Comparison of ENCODE assay signal across 8 mouse cellular contexts in genomic region chr1:57436954-57437353, GRCm38 (mm10). TPM values are rescaled to one million over a fixed set of nuclear protein-coding genes. Genes with fewer than 3 reads are reported as not detected.
DNase-seq lines count a peak whose midpoint lies in the region; ATAC-seq lines count a peak whose summit lies in the region.

No protein-coding gene starts in this region.

- intact Hi-C loops in left cerebral cortex, postnatal 10 days (cut with DNase I): no loop called here
- intact Hi-C loops in heart, postnatal 14 days (cut with DNase I): loop anchor here (5.0 kb wide), 1 partner anchor 60 kb away; no protein-coding TSS in a partner anchor

- H3K4me3 ChIP-seq in embryonic facial prominence, embryonic 12.5 days: peak overlapping the region; percentile 6; the same call in 1 of the 2 replicates
- no peak overlapping the region for H3K4me3 ChIP-seq in liver, embryonic 11.5 days (ENCODE audit: low read depth, low read length)
- H3K4me3 ChIP-seq in stomach, embryonic 14.5 days (ENCODE audit: low read depth, low read length): peak overlapping the region; percentile 15

- H3K36me3 ChIP-seq in embryonic facial prominence, embryonic 12.5 days: no peaks in the 10 kb centered on the region
- H3K36me3 ChIP-seq in liver, embryonic 11.5 days (ENCODE audit: control insufficient read depth, insufficient read depth, low read length): no peaks in the 10 kb centered on the region
- H3K36me3 ChIP-seq in stomach, embryonic 14.5 days (ENCODE audit: control insufficient read depth, insufficient read depth, low read length): no peaks in the 10 kb centered on the region

- peak; percentile 76; the same call in 1 of the 2 replicates for ATAC-seq in embryonic facial prominence, embryonic 12.5 days (ENCODE audit: insufficient number of reproducible peaks, insufficient read depth, low FRiP score, low TSS enrichment)
- ATAC-seq in liver, embryonic 11.5 days (replicated peaks; ENCODE audit: low FRiP score): no peak
- no peak; the same call in 1 of the 2 replicates for ATAC-seq in stomach, embryonic 14.5 days (ENCODE audit: insufficient number of reproducible peaks, insufficient read depth, low FRiP score, low read depth)

- H3K9ac ChIP-seq in embryonic facial prominence, embryonic 12.5 days: no peak overlapping the region
- H3K9ac ChIP-seq in liver, embryonic 11.5 days (ENCODE audit: low read depth, low read length): no peak overlapping the region
- no peak overlapping the region for H3K9ac ChIP-seq in stomach, embryonic 14.5 days (replicated peaks; ENCODE audit: low read depth, low read length)

- H3K4me1 ChIP-seq in embryonic facial prominence, embryonic 12.5 days: peaks cover 15% of the 10 kb centered on the region; the same call in 1 of the 2 replicates
- H3K4me1 ChIP-seq in liver, embryonic 11.5 days (replicated peaks; ENCODE audit: control insufficient read depth, insufficient read depth, low read length): no peaks in the 10 kb centered on the region
- H3K4me1 ChIP-seq in stomach, embryonic 14.5 days (ENCODE audit: control insufficient read depth, insufficient read depth, low read length): peaks cover 4% of the 10 kb centered on the region; the same call in 1 of the 2 replicates

- peak overlapping the region; percentile 33 for H3K4me2 ChIP-seq in embryonic facial prominence, embryonic 12.5 days (replicated peaks)
- peak overlapping the region; percentile 49 for H3K4me2 ChIP-seq in liver, embryonic 11.5 days
- H3K4me2 ChIP-seq in stomach, embryonic 14.5 days (replicated peaks; ENCODE audit: low read depth, low read length): peak overlapping the region; percentile 39

- peak; percentile 23 to 26 for DNase-seq in left cerebral cortex, postnatal 10 days (ENCODE audit: extremely low spot score in 1 of 2, low spot score in 2 of 2)
- DNase-seq in left cerebral cortex, adult 8-10 months (ENCODE audit: low spot score in 2 of 2): no peak
- DNase-seq in heart, postnatal 14 days: peak; percentile 16 to 43
- no peak for DNase-seq in liver, embryonic 11.5 days (ENCODE audit: low spot score)
- no peak for DNase-seq in gastrocnemius, adult 8-10 months (ENCODE audit: low spot score in 2 of 2)
- DNase-seq in urinary bladder, postnatal 10 days (ENCODE audit: low spot score): no peak

- H3K27me3 ChIP-seq in embryonic facial prominence, embryonic 12.5 days: no peaks in the 10 kb centered on the region
- no peaks in the 10 kb centered on the region for H3K27me3 ChIP-seq in liver, embryonic 11.5 days (replicated peaks; ENCODE audit: control insufficient read depth, insufficient read depth, low read length)
- no peaks in the 10 kb centered on the region for H3K27me3 ChIP-seq in stomach, embryonic 14.5 days (ENCODE audit: control insufficient read depth, insufficient read depth, low read length)

- H3K27ac ChIP-seq in embryonic facial prominence, embryonic 12.5 days: peak overlapping the region; percentile 73
- H3K27ac ChIP-seq in liver, embryonic 11.5 days (ENCODE audit: low read depth, low read length): no peak overlapping the region; the same call in 1 of the 2 replicates
- H3K27ac ChIP-seq in stomach, embryonic 14.5 days (ENCODE audit: low read length): peak overlapping the region; percentile 77

- no peaks in the 10 kb centered on the region for H3K9me3 ChIP-seq in embryonic facial prominence, embryonic 12.5 days
- H3K9me3 ChIP-seq in liver, embryonic 11.5 days (ENCODE audit: control insufficient read depth, low read length): no peaks in the 10 kb centered on the region
- no peaks in the 10 kb centered on the region for H3K9me3 ChIP-seq in stomach, embryonic 14.5 days (ENCODE audit: control insufficient read depth, low read depth, low read length)

- whole genome bisulfite sequencing in embryonic facial prominence, embryonic 12.5 days: 20% methylated on average over 9 of the region's 9 CpGs
- WGBS in liver, embryonic 11.5 days: 38% methylated on average over 9 of the region's 9 CpGs
- WGBS in stomach, embryonic 14.5 days: 26% methylated on average over 9 of the region's 9 CpGs

RNA-seq across cellular contexts. Expression of gene Tyw5, which starts 30.1 kb away (rescaled TPM):
- total RNA-seq in left cerebral cortex, postnatal 10 days (2021): 10 to 100 TPM; 23.3 to 25.0 TPM
- 10 to 100 TPM; 21.0 to 24.2 (median 22.9) TPM for total RNA-seq in left cerebral cortex, adult 8-10 months (2022)
- 26.9 and 33.4 TPM in 2 replicates for polyA plus RNA-seq in embryonic facial prominence, embryonic 12.5 days (2016; fragmentation: Nextera tagmentation; extraction: Ambion mirVana)
- total RNA-seq in heart, postnatal 14 days (2021): 1 to 10 TPM; 5.6 to 5.8 TPM
- polyA plus RNA-seq in liver, embryonic 11.5 days (2014; fragmentation: Nextera tagmentation; extraction: Ambion mirVana): 27.1 and 27.5 TPM in 2 replicates
- polyA plus RNA-seq in stomach, embryonic 14.5 days (2014; fragmentation: Nextera tagmentation; extraction: Ambion mirVana): 25.8 and 31.5 TPM in 2 replicates
- total RNA-seq in gastrocnemius, adult 8-10 months (2022): 1 to 10 TPM; 1.6 to 4.3 (median 3.0) TPM

RNA-seq across cellular contexts. Expression of gene Maip1, which starts 30.8 kb away (rescaled TPM):
- 10 to 100 TPM; 10.7 to 11.0 TPM for total RNA-seq in left cerebral cortex, postnatal 10 days (2021)
- total RNA-seq in left cerebral cortex, adult 8-10 months (2022): 10 to 100 TPM; 11.8 to 14.2 (median 12.7) TPM
- 19.4 and 19.5 TPM in 2 replicates for polyA plus RNA-seq in embryonic facial prominence, embryonic 12.5 days (2016; fragmentation: Nextera tagmentation; extraction: Ambion mirVana)
- total RNA-seq in heart, postnatal 14 days (2021): 10 to 100 TPM; 10.6 to 11.0 TPM
- 17.5 and 17.8 TPM in 2 replicates for polyA plus RNA-seq in liver, embryonic 11.5 days (2014; fragmentation: Nextera tagmentation; extraction: Ambion mirVana)
- polyA plus RNA-seq in stomach, embryonic 14.5 days (2014; fragmentation: Nextera tagmentation; extraction: Ambion mirVana): 16.4 TPM in 2 replicates
- 1 to 10 TPM; 7.4 to 8.4 (median 8.0) TPM for total RNA-seq in gastrocnemius, adult 8-10 months (2022)

RNA-seq across cellular contexts. Expression of gene 1700066M21Rik, which starts 59.5 kb away (rescaled TPM):
- total RNA-seq in left cerebral cortex, postnatal 10 days (2021): 10 to 100 TPM; 18.9 to 19.0 TPM
- total RNA-seq in left cerebral cortex, adult 8-10 months (2022): 10 to 100 TPM; 19.9 to 23.6 (median 21.9) TPM
- 12.7 and 13.4 TPM in 2 replicates for polyA plus RNA-seq in embryonic facial prominence, embryonic 12.5 days (2016; fragmentation: Nextera tagmentation; extraction: Ambion mirVana)
- 1 to 10 TPM; 3.0 to 3.1 TPM for total RNA-seq in heart, postnatal 14 days (2021)
- 15.5 and 18.0 TPM in 2 replicates for polyA plus RNA-seq in liver, embryonic 11.5 days (2014; fragmentation: Nextera tagmentation; extraction: Ambion mirVana)
- polyA plus RNA-seq in stomach, embryonic 14.5 days (2014; fragmentation: Nextera tagmentation; extraction: Ambion mirVana): 12.1 and 13.0 TPM in 2 replicates
- total RNA-seq in gastrocnemius, adult 8-10 months (2022): 1 to 10 TPM; 2.0 to 4.1 (median 2.8) TPM

Comparison
In these comparisons a context has a peak if more than half of its experiments do, and no peak if none do; other contexts are left out.
1. DNase-seq: peak in left cerebral cortex, postnatal 10 days (2 of 2) and heart, postnatal 14 days (2 of 2); none in left cerebral cortex, adult 8-10 months (0 of 2), liver, embryonic 11.5 days (single experiment), gastrocnemius, adult 8-10 months (0 of 2) and urinary bladder, postnatal 10 days (single experiment).
2. Peak in every context shown above with its lines, with median percentiles within 50 percentile points of each other: H3K4me2 ChIP-seq.